Mouse (Mus musculus): ENCODE measurements at regions not wholly inside any gene's neighbourhood (a gene's known extent, or its start where the extent isn't known, plus 50 kb on each side); places are given as distances from the start of the nearest gene placed in this dataset.
A peak's percentile ranks its signal among the peaks of the same experiment; 100 is the strongest.

- 82% methylated on average over 10 of the region's 10 CpGs for WGBS
Observed at GRCm38 (mm10) chr14:102884539-102885239, 97.7 kb downstream of the Kctd12 start.

DNA sequence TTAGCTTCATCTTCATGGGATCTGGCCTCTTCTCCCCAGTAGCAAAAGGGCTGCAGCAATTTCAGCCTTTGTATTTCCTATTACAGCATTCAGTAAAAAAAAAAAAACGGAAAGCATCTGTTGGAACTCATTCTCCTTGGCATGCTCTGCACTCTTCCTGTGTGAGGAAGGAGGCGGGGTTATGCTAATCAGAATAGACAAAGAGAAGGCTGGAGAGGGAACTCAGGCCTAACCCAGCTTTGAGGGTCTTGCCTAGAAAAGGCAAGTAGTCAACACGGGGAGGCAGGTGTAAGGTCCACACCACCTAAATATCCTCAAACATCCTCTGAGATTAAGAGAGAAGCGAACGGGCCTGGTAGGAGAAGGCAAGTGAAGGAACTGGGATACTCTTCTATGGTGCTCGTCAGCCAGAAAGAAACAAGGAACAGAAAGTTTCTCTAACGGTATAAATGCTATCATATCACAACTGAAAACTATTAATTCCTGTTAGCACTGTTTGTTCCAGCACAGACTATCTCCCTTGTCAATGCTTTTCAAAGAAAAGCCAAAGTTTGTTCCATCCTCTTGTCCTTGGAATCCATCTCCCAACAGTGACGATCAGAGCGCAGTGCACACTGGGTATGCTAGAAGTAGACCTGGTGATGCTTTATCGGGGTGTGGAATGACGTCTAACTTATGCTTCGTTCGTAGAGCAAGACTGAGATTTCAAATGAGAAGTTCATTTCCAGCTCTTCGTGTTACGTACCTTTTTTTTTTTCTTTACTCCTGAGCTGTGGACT is 98.9 kb downstream of the Kctd12 start:
- no peak overlapping the region for H3K4me2 ChIP-seq (replicated peaks; ENCODE audit: low read depth, low read length)
- no peaks in the 10 kb centered on the region for H3K9me3 ChIP-seq (ENCODE audit: low read length)
- 81% methylated on average over 15 of the region's 15 CpGs for WGBS
- no peak overlapping the region for H3K27ac ChIP-seq (ENCODE audit: low read length)
- peak; percentile 91 for ATAC-seq (ENCODE audit: low FRiP score, low TSS enrichment)
- no peaks in the 10 kb centered on the region for H3K27me3 ChIP-seq (ENCODE audit: insufficient read depth, low read length)
- no peak overlapping the region for H3K4me3 ChIP-seq (ENCODE audit: low read length)
- no peaks in the 10 kb centered on the region for H3K36me3 ChIP-seq (ENCODE audit: insufficient read depth, low read length)
- H3K4me1 ChIP-seq (ENCODE audit: insufficient read depth, low read length) = peaks cover 5% of the 10 kb centered on the region; the same call in 1 of the 2 replicates
- no peak overlapping the region for H3K9ac ChIP-seq (replicated peaks; ENCODE audit: low read length)

More at GRCm38 (mm10) chr14:102884539-102885239, 97.7 kb downstream of the Kctd12 start:
- Histone ChIP-seq H3K4me3 (ENCODE audit: low read length) (no peak overlapping the region), H3K4me1 (ENCODE audit: insufficient read depth, low read length) (peaks cover 5% of the 10 kb centered on the region; the same call in 1 of the 2 replicates), H3K36me3 (ENCODE audit: insufficient read depth, low read length) (no peaks in the 10 kb centered on the region), H3K9ac (replicated peaks; ENCODE audit: low read length) (no peak overlapping the region), H3K9me3 (ENCODE audit: low read length) (no peaks in the 10 kb centered on the region), H3K27ac (ENCODE audit: low read length) (no peak overlapping the region), H3K27me3 (ENCODE audit: insufficient read depth, low read length) (no peaks in the 10 kb centered on the region), H3K4me2 (replicated peaks; ENCODE audit: low read depth, low read length) (no peak overlapping the region)
- ATAC-seq (ENCODE audit: low FRiP score, low TSS enrichment) = no peak

- no peak for ATAC-seq (ENCODE audit: low FRiP score, low TSS enrichment)
- Histone ChIP-seq H3K27ac (ENCODE audit: low read length) (no peak overlapping the region), H3K4me3 (ENCODE audit: low read length) (no peak overlapping the region), H3K36me3 (ENCODE audit: insufficient read depth, low read length) (no peaks in the 10 kb centered on the region), H3K27me3 (ENCODE audit: insufficient read depth, low read length) (no peaks in the 10 kb centered on the region), H3K4me1 (ENCODE audit: insufficient read depth, low read length) (peaks cover 5% of the 10 kb centered on the region; the same call in 1 of the 2 replicates), H3K4me2 (replicated peaks; ENCODE audit: low read depth, low read length) (no peak overlapping the region), H3K9me3 (ENCODE audit: low read length) (no peaks in the 10 kb centered on the region), H3K9ac (replicated peaks; ENCODE audit: low read length) (no peak overlapping the region)
- 71% methylated on average over 3 of the region's 3 CpGs for WGBS
Observed at GRCm38 (mm10) chr14:102882281-102882680, 100.2 kb downstream of the Kctd12 start.

GRCm38 (mm10) chr14:102880658-102881083 is 101.8 kb downstream of the Kctd12 start:
- H3K27me3 ChIP-seq (ENCODE audit: insufficient read depth, low read length) = no peaks in the 10 kb centered on the region
- no peak overlapping the region for H3K9ac ChIP-seq (replicated peaks; ENCODE audit: low read length)
- H3K27ac ChIP-seq (ENCODE audit: low read length) = peak overlapping the region; percentile 9; the same call in 1 of the 2 replicates
- H3K9me3 ChIP-seq (ENCODE audit: low read length) = no peaks in the 10 kb centered on the region
- no peak overlapping the region for H3K4me3 ChIP-seq (ENCODE audit: low read length)
- no peak overlapping the region for H3K4me2 ChIP-seq (replicated peaks; ENCODE audit: low read depth, low read length)
- H3K4me1 ChIP-seq (ENCODE audit: insufficient read depth, low read length) = peaks cover 5% of the 10 kb centered on the region; the same call in 1 of the 2 replicates
- ATAC-seq (ENCODE audit: low FRiP score, low TSS enrichment) = peak; percentile 79
- H3K36me3 ChIP-seq (ENCODE audit: insufficient read depth, low read length) = no peaks in the 10 kb centered on the region
- WGBS = 48% methylated on average over 1 of the region's 1 CpGs

DNA sequence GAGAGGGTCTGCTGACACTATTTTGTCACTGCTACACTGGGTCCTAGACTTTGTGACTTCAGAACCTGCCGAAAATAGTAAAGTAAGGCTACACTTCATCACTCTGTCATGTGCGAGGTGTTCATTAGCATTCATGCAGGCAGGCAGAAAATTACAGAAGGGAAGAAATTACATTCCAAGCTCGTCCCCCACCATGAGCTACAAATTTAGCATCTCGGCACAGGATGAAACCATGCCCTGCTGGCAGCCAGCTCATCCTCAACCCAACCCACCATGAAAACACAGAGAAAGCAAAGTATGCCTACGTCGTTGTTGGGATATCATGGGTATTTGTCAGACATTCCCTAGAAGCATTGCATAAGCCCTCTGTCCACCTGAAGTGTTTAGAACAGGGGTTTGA is 103.9 kb downstream of the Kctd12 start:
- H3K27me3 ChIP-seq (ENCODE audit: insufficient read depth, low read length) = no peaks in the 10 kb centered on the region
- H3K9me3 ChIP-seq (ENCODE audit: low read length) = no peaks in the 10 kb centered on the region
- H3K4me3 ChIP-seq (ENCODE audit: low read length) = no peak overlapping the region
- H3K27ac ChIP-seq (ENCODE audit: low read length) = no peak overlapping the region
- no peak for ATAC-seq (ENCODE audit: low FRiP score, low TSS enrichment)
- WGBS = 89% methylated on average over 6 of the region's 6 CpGs
- H3K9ac ChIP-seq (replicated peaks; ENCODE audit: low read length) = no peak overlapping the region
- H3K36me3 ChIP-seq (ENCODE audit: insufficient read depth, low read length) = no peaks in the 10 kb centered on the region
- H3K4me1 ChIP-seq (ENCODE audit: insufficient read depth, low read length) = peaks cover 5% of the 10 kb centered on the region; the same call in 1 of the 2 replicates
- no peak overlapping the region for H3K4me2 ChIP-seq (replicated peaks; ENCODE audit: low read depth, low read length)

- Histone ChIP-seq H3K4me1 (ENCODE audit: insufficient read depth, low read length) (no peaks in the 10 kb centered on the region), H3K9ac (replicated peaks; ENCODE audit: low read length) (no peak overlapping the region), H3K27me3 (ENCODE audit: insufficient read depth, low read length) (no peaks in the 10 kb centered on the region), H3K4me2 (replicated peaks; ENCODE audit: low read depth, low read length) (no peak overlapping the region), H3K27ac (ENCODE audit: low read length) (no peak overlapping the region), H3K36me3 (ENCODE audit: insufficient read depth, low read length) (no peaks in the 10 kb centered on the region), H3K4me3 (ENCODE audit: low read length) (no peak overlapping the region), H3K9me3 (ENCODE audit: low read length) (no peaks in the 10 kb centered on the region)
- WGBS = 80% methylated on average over 1 of the region's 1 CpGs
- ATAC-seq (ENCODE audit: low FRiP score, low TSS enrichment) = no peak
Observed at GRCm38 (mm10) chr14:102868160-102868559, 114.3 kb downstream of the Kctd12 start.

GRCm38 (mm10) chr14:102867697-102868096 is 114.7 kb downstream of the Kctd12 start:
- 98% methylated on average over 2 of the region's 2 CpGs for WGBS

GRCm38 (mm10) chr14:102866511-102866910 is 115.9 kb downstream of the Kctd12 start:
- no peaks in the 10 kb centered on the region for H3K27me3 ChIP-seq (ENCODE audit: insufficient read depth, low read length)
- WGBS = 66% methylated on average over 1 of the region's 1 CpGs
- no peak overlapping the region for H3K9ac ChIP-seq (replicated peaks; ENCODE audit: low read length)
- H3K4me2 ChIP-seq (replicated peaks; ENCODE audit: low read depth, low read length) = no peak overlapping the region
- H3K4me3 ChIP-seq (ENCODE audit: low read length) = no peak overlapping the region
- no peaks in the 10 kb centered on the region for H3K36me3 ChIP-seq (ENCODE audit: insufficient read depth, low read length)
- no peak for ATAC-seq (ENCODE audit: low FRiP score, low TSS enrichment)
- no peaks in the 10 kb centered on the region for H3K4me1 ChIP-seq (ENCODE audit: insufficient read depth, low read length)
- H3K27ac ChIP-seq (ENCODE audit: low read length) = no peak overlapping the region
- H3K9me3 ChIP-seq (ENCODE audit: low read length) = no peaks in the 10 kb centered on the region

More at GRCm38 (mm10) chr14:102867697-102868096, 114.7 kb downstream of the Kctd12 start:
- Histone ChIP-seq H3K9me3 (ENCODE audit: low read length) (no peaks in the 10 kb centered on the region), H3K36me3 (ENCODE audit: insufficient read depth, low read length) (no peaks in the 10 kb centered on the region), H3K27me3 (ENCODE audit: insufficient read depth, low read length) (no peaks in the 10 kb centered on the region), H3K4me3 (ENCODE audit: low read length) (no peak overlapping the region), H3K27ac (ENCODE audit: low read length) (no peak overlapping the region), H3K4me2 (replicated peaks; ENCODE audit: low read depth, low read length) (no peak overlapping the region), H3K9ac (replicated peaks; ENCODE audit: low read length) (no peak overlapping the region), H3K4me1 (ENCODE audit: insufficient read depth, low read length) (no peaks in the 10 kb centered on the region)
- ATAC-seq (ENCODE audit: low FRiP score, low TSS enrichment) = no peak

DNA sequence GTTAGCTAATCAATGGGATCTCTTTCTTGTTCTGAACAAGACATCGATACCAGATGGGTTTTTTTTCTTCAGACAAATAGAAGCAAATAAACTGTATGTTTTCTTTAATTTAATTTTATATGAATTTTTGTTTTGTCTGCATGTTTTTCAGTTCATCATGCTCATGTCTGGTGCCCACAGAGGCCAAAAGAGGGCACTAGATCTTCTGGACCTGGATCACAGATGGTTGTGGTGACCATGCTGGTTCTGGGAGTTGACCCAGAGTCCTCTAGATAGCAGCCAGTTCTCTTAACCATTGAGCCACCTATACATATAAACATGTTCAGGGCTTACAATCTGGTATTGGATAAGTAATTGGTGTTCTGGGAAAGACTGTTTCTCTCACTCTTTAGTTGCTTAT is 120.7 kb downstream of the Kctd12 start:
- no peaks in the 10 kb centered on the region for H3K9me3 ChIP-seq (ENCODE audit: low read length)
- no peak overlapping the region for H3K4me2 ChIP-seq (replicated peaks; ENCODE audit: low read depth, low read length)
- no peak overlapping the region for H3K9ac ChIP-seq (replicated peaks; ENCODE audit: low read length)
- WGBS = 93% methylated on average over 1 of the region's 1 CpGs
- no peak overlapping the region for H3K27ac ChIP-seq (ENCODE audit: low read length)
- no peak overlapping the region for H3K4me3 ChIP-seq (ENCODE audit: low read length)
- no peak for ATAC-seq (ENCODE audit: low FRiP score, low TSS enrichment)
- no peaks in the 10 kb centered on the region for H3K36me3 ChIP-seq (ENCODE audit: insufficient read depth, low read length)
- no peaks in the 10 kb centered on the region for H3K27me3 ChIP-seq (ENCODE audit: insufficient read depth, low read length)
- H3K4me1 ChIP-seq (ENCODE audit: insufficient read depth, low read length) = no peaks in the 10 kb centered on the region

All from kidney, embryonic 16.5 days (tissue).